Mouse (Mus musculus): ENCODE results near the gene Klhl21.

DNA sequence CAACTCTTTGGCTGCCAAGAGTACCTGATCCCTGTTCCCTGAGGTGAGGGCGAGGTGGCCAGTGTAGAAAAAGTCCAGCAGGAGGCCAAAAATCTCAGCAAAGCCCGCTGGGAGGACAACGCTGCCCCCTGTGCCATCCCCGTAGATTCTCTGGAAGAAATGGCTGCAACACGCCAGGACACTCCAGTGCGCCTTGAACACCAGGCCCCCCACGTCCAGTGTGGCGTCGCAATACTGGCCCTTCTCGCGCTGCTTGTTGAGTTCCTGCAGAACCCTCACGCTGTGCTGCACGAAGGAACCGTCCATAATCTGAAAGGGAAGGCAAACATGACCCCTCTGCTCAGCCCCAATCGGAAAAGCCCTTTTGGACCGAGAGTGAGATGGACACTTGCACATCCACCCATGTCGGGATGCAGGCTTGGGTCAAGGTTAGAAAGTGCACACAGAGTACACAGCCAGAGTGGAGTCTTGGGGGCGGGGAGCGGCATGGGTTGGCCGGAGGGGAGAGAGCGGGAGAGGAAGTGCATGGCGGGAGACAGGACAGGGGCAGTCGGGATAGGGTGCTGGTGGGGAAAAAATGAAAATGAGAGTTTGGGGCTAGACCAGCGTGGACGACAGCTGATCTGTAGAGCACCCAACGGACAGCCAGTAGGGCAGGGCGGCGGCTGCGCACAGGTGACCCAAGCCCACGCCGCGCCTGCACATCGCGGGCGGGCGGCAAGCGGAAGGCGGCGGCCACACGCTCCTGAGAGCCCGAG is 18.3 kb downstream of the Klhl21 start:
- TF ChIP-seq ZNF384 (IDR thresholded peaks at IDR 0.05; ENCODE audit: low read depth, low read length) (no peak), HCFC1 (IDR thresholded peaks at IDR 0.05; ENCODE audit: borderline replicate concordance, insufficient read depth, low read length) (no peak), MAFK (IDR thresholded peaks at IDR 0.05; ENCODE audit: insufficient read depth, low read depth, low read length) (no peak), CHD2 (IDR thresholded peaks at IDR 0.05; ENCODE audit: low read depth, low read length) (no peak), ZC3H11A (IDR thresholded peaks at IDR 0.05; ENCODE audit: borderline replicate concordance, low read depth, low read length) (no peak)
